Mouse (Mus musculus): ENCODE measurements around the gene Slc43a1. TPM values are rescaled to one million over a fixed set of nuclear protein-coding genes. Genes with fewer than 3 reads are reported as not detected.

Gene Slc43a1
- polyA plus RNA-seq, 2 experiments: 18.5 to 25.8 TPM

GRCm38 (mm10) chr2:84841905-84842304 lies 3.3 kb downstream of the Slc43a1 start:
- H3K4me3 ChIP-seq (replicated peaks; ENCODE audit: low read length): no peak overlapping the region
- ATAC-seq (ENCODE audit: low FRiP score, low read depth) (no peak), DNase-seq (ENCODE audit: low spot score) (no peak)
- no peak for TF ChIP-seq POLR2A (IDR thresholded peaks at IDR 0.05; ENCODE audit: borderline replicate concordance, extremely low read depth, insufficient read depth, insufficient read length)
- peaks cover 20% of the 10 kb centered on the region for H3K4me1 ChIP-seq (ENCODE audit: control insufficient read depth, insufficient read depth, low read length)
- H3K9me3 ChIP-seq (ENCODE audit: control insufficient read depth, low read length): no peaks in the 10 kb centered on the region
- H3K27ac ChIP-seq (replicated peaks; ENCODE audit: low read depth, low read length): no peak overlapping the region
- H3K27me3 ChIP-seq (ENCODE audit: control insufficient read depth, insufficient read depth, low read length): no peaks in the 10 kb centered on the region
- no peak overlapping the region for H3K9ac ChIP-seq (ENCODE audit: low read depth, low read length, severe bottlenecking)
- peaks cover 4% of the 10 kb centered on the region for H3K36me3 ChIP-seq (ENCODE audit: control insufficient read depth, insufficient read depth, low read length)
- H3K4me2 ChIP-seq (replicated peaks; ENCODE audit: low read depth, low read length, severe bottlenecking): no peak overlapping the region

GRCm38 (mm10) chr2:84843654-84844053 lies 5.0 kb downstream of the Slc43a1 start:
- no peak for TF ChIP-seq POLR2A (IDR thresholded peaks at IDR 0.05; ENCODE audit: borderline replicate concordance, extremely low read depth, insufficient read depth, insufficient read length)
- no peak overlapping the region for H3K4me3 ChIP-seq (replicated peaks; ENCODE audit: low read length)
- H3K27me3 ChIP-seq (ENCODE audit: control insufficient read depth, insufficient read depth, low read length): no peaks in the 10 kb centered on the region
- H3K4me1 ChIP-seq (ENCODE audit: control insufficient read depth, insufficient read depth, low read length): peaks cover 16% of the 10 kb centered on the region
- no peak overlapping the region for H3K27ac ChIP-seq (replicated peaks; ENCODE audit: low read depth, low read length)
- no peak overlapping the region for H3K4me2 ChIP-seq (replicated peaks; ENCODE audit: low read depth, low read length, severe bottlenecking)
- H3K9ac ChIP-seq (ENCODE audit: low read depth, low read length, severe bottlenecking): no peak overlapping the region
- DNase-seq (ENCODE audit: low spot score): no peak
- H3K36me3 ChIP-seq (ENCODE audit: control insufficient read depth, insufficient read depth, low read length): peaks cover 8% of the 10 kb centered on the region
- 82% methylated on average over 6 of the region's 6 CpGs for WGBS
- no peaks in the 10 kb centered on the region for H3K9me3 ChIP-seq (ENCODE audit: control insufficient read depth, low read length)
- ATAC-seq (ENCODE audit: low FRiP score, low read depth): no peak

- no peaks in the 10 kb centered on the region for H3K9me3 ChIP-seq (ENCODE audit: control insufficient read depth, low read length)
- DNase-seq (ENCODE audit: low spot score) (no peak), ATAC-seq (ENCODE audit: low FRiP score, low read depth) (no peak)
- peaks cover 14% of the 10 kb centered on the region for H3K4me1 ChIP-seq (ENCODE audit: control insufficient read depth, insufficient read depth, low read length)
- no peak overlapping the region for H3K27ac ChIP-seq (replicated peaks; ENCODE audit: low read depth, low read length)
- no peak overlapping the region for H3K4me3 ChIP-seq (replicated peaks; ENCODE audit: low read length)
- 39% methylated on average over 1 of the region's 1 CpGs for WGBS
- H3K27me3 ChIP-seq (ENCODE audit: control insufficient read depth, insufficient read depth, low read length): no peaks in the 10 kb centered on the region
- H3K36me3 ChIP-seq (ENCODE audit: control insufficient read depth, insufficient read depth, low read length): peaks cover 20% of the 10 kb centered on the region
- no peak overlapping the region for H3K9ac ChIP-seq (ENCODE audit: low read depth, low read length, severe bottlenecking)
- no peak overlapping the region for H3K4me2 ChIP-seq (replicated peaks; ENCODE audit: low read depth, low read length, severe bottlenecking)
- TF ChIP-seq POLR2A (IDR thresholded peaks at IDR 0.05; ENCODE audit: borderline replicate concordance, extremely low read depth, insufficient read depth, insufficient read length): no peak
Measured at GRCm38 (mm10) chr2:84845226-84845625, 6.6 kb downstream of the Slc43a1 start.

- H3K27me3 ChIP-seq (ENCODE audit: control insufficient read depth, insufficient read depth, low read length): no peaks in the 10 kb centered on the region
- no peaks in the 10 kb centered on the region for H3K9me3 ChIP-seq (ENCODE audit: control insufficient read depth, low read length)
- no peak overlapping the region for H3K27ac ChIP-seq (replicated peaks; ENCODE audit: low read depth, low read length)
- H3K4me2 ChIP-seq (replicated peaks; ENCODE audit: low read depth, low read length, severe bottlenecking): no peak overlapping the region
- DNase-seq (ENCODE audit: low spot score) (no peak), ATAC-seq (ENCODE audit: low FRiP score, low read depth) (no peak)
- no peak overlapping the region for H3K4me3 ChIP-seq (replicated peaks; ENCODE audit: low read length)
- no peak for TF ChIP-seq POLR2A (IDR thresholded peaks at IDR 0.05; ENCODE audit: borderline replicate concordance, extremely low read depth, insufficient read depth, insufficient read length)
- peaks cover 50% of the 10 kb centered on the region for H3K36me3 ChIP-seq (ENCODE audit: control insufficient read depth, insufficient read depth, low read length)
- 56% methylated on average over 7 of the region's 7 CpGs for whole genome bisulfite sequencing
- no peaks in the 10 kb centered on the region for H3K4me1 ChIP-seq (ENCODE audit: control insufficient read depth, insufficient read depth, low read length)
- no peak overlapping the region for H3K9ac ChIP-seq (ENCODE audit: low read depth, low read length, severe bottlenecking)
Measured at GRCm38 (mm10) chr2:84850407-84851129, 11.9 kb downstream of the Slc43a1 start.

- no peaks in the 10 kb centered on the region for H3K27me3 ChIP-seq (ENCODE audit: control insufficient read depth, insufficient read depth, low read length)
- H3K36me3 ChIP-seq (ENCODE audit: control insufficient read depth, insufficient read depth, low read length): peaks cover 50% of the 10 kb centered on the region
- H3K9ac ChIP-seq (ENCODE audit: low read depth, low read length, severe bottlenecking): no peak overlapping the region
- H3K4me1 ChIP-seq (ENCODE audit: control insufficient read depth, insufficient read depth, low read length): no peaks in the 10 kb centered on the region
- H3K27ac ChIP-seq (replicated peaks; ENCODE audit: low read depth, low read length): no peak overlapping the region
- no peak for TF ChIP-seq POLR2A (IDR thresholded peaks at IDR 0.05; ENCODE audit: borderline replicate concordance, extremely low read depth, insufficient read depth, insufficient read length)
- no peak overlapping the region for H3K4me2 ChIP-seq (replicated peaks; ENCODE audit: low read depth, low read length, severe bottlenecking)
- DNase-seq (ENCODE audit: low spot score) (no peak), ATAC-seq (ENCODE audit: low FRiP score, low read depth) (peak; percentile 50; the same call in 1 of the 2 replicates)
- H3K9me3 ChIP-seq (ENCODE audit: control insufficient read depth, low read length): no peaks in the 10 kb centered on the region
- no peak overlapping the region for H3K4me3 ChIP-seq (replicated peaks; ENCODE audit: low read length)
- WGBS: 37% methylated on average over 23 of the region's 23 CpGs
Measured at GRCm38 (mm10) chr2:84851130-84852040, 12.7 kb downstream of the Slc43a1 start.

Measured in limb, embryonic 14.5 days (tissue).